Mouse (Mus musculus): ENCODE results near the gene Tmem141.

The Tmem141 gene

GRCm38 (mm10) chr2:25607761-25608622 lies 13.8 kb downstream of the Tmem141 start, which contains the start of gene Rabl6:
TSS of gene Rabl6 (minus strand) at chr2:25608521.
- DNase-seq (ENCODE audit: low spot score in 2 of 2): peak; percentile 84 to 89

GRCm38 (mm10) chr2:25602526-25602925 lies 19.3 kb downstream of the Tmem141 start:
- no peak for DNase-seq (ENCODE audit: low spot score in 2 of 2)

GRCm38 (mm10) chr2:25600037-25600436 lies 21.8 kb downstream of the Tmem141 start:
- no peak for DNase-seq (ENCODE audit: low spot score in 2 of 2)

DNA sequence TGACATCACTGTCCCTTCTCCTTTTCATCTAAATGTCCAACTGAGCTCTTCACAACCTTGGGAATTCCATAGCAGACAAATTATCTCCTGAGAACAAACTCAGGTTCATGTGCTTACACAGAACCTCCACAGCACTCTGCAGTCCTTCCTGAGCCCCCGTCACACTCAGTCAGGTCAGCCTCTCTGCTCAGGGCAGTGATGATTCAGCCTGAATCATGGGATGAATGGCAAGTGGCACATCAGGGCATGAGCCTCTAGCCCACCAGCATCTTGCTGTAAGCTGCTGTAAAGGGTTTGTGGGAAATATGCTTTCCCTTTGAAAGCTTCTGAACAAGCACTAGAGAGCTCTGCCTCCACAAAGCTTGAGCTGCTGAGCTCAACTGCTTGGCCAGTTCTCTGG lies 23.1 kb downstream of the Tmem141 start:
- no peak for DNase-seq (ENCODE audit: low spot score in 2 of 2)

DNA sequence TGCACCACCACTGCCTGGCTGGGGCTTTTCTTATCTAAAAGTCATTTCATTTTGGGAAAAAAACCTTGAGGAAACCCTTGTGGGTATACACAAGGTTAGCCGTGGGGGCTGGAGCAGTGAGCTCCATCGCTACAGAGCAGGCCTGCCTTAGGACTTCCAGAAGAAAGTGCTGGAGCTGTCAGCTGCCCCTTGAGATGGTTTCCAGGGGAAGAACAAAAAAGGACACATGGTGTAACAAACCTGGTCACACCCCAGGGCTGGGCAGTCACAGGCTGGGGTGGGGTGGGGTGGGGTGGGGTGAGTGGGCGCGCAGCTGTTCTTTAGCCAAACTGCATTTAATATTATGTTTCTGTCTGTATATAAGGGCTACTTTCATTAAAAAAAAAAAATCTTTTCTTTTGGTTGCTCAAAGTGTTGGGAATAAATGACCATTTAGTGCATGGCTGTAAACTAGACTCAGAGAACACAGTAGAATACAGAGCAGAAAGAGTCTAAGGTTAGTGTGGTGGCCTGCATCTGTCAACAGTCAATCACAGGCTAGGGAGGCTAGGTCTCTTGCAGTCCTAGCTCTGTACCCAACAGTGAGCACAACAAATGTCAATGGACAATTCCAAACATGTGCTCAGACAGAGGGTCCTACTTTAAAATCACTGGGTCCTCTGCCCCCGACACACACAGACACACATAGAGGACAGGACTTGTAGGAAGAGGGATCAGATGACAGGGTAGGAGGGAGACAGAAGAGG lies 24.9 kb downstream of the Tmem141 start:
- no peak for DNase-seq (ENCODE audit: low spot score in 2 of 2)

DNA sequence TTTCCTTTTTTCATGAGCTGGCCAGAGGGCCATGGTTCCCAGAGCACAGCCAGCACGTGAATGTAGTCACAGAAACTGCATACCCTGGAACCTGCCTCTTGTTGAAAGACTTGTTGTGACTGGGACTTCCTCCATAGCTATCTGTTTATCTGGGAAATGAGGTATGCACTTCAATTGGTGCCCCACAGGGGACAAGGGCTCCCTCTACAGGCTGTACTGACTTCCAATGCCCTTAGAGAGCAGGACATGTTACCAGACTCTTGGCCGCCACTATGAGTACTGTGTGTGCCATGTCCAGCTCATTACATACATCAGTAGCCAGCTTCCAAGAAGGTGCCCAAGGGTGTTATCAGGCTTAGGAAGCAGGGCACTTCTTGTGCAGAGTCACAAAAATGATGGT lies 29.9 kb downstream of the Tmem141 start:
- no peak for DNase-seq (ENCODE audit: low spot score in 2 of 2)

GRCm38 (mm10) chr2:25588227-25588907 lies 33.4 kb downstream of the Tmem141 start:
- no peak for DNase-seq (ENCODE audit: low spot score in 2 of 2)

- no peak for DNase-seq (ENCODE audit: low spot score in 2 of 2)
These were observed 34.5 kb downstream of the Tmem141 start for GRCm38 (mm10) chr2:25587290-25587689.

DNA sequence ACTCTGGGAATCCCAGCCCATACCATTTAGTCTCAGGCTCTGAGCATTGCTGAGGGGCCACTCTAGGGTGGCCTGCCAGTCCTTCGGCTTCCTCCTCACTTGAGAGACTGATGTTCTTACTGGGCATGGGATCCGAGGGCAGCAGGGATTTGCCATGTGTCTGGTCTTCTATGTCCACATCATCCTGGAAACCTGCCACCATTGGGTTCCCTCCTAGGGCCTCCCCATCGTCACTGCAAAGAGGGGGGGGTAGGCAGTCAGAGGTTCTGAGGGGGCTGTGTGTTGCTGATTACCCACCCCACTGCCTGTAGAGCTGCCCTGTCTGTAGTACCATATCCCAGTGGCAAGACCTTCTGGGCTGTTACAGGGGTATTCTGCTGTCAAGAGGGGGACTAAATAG lies 36.2 kb downstream of the Tmem141 start:
- no peak for DNase-seq (ENCODE audit: low spot score in 2 of 2)

DNA sequence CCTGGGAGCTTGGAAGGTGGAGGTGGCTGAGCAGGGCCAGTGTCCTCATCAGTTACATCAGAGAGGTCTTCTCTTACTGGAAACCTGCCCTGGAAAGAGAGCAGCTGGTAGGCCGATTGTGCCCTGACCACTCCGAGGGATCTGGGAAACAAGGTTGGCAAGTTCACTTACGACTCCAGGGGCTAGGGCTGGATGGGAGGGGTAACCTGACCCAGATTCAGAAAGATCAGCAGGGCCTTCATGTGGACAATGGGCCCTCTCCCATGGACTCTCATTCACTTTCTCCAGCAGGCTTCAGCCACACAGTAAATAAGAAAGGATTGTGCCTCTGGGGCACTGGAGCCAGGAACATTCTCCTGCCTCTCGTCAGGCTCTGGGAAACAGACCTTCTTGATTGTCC lies 36.9 kb downstream of the Tmem141 start:
- no peak for DNase-seq (ENCODE audit: low spot score in 2 of 2)

DNA sequence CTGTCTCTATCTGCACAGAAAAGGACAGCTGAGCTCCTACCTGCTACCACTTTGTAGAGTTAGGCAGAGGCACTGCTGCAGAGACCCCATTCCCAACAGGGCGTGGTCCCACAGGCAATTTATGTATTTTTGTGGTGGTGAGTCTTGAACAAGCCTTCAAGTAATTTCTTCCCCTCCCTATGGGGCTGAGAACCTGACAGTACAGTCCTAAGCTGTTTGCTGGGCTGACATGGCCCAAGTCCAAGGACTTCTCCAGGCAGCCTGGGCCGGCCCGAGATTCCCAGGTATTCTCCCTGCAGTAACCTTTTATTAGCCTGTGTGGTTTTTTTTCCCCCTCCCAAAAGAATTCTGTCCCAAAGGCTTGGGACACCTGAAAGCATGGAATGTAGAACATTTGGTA lies 37.7 kb downstream of the Tmem141 start:
- no peak for DNase-seq (ENCODE audit: low spot score in 2 of 2)

DNA sequence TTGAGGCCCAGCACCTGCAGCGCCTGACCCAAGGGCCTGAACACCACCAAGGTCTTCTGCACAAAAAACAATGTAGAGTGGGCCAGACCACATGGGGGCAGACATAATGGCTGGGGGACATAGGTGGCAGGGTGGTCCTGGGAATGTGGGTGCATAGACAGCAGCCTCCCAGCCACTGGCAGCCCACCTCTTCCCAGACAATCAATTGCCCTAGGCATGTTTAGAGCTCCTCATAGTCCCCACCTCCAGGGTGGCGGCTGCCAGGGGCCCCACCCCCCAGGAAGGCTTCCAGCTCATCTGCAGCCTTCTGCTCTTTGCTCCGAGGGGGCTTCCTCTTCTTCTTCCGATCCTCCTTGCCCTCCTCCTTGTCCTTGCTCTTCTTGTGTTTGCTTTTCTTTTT lies 38.2 kb downstream of the Tmem141 start:
- DNase-seq (ENCODE audit: low spot score in 2 of 2): no peak

DNA sequence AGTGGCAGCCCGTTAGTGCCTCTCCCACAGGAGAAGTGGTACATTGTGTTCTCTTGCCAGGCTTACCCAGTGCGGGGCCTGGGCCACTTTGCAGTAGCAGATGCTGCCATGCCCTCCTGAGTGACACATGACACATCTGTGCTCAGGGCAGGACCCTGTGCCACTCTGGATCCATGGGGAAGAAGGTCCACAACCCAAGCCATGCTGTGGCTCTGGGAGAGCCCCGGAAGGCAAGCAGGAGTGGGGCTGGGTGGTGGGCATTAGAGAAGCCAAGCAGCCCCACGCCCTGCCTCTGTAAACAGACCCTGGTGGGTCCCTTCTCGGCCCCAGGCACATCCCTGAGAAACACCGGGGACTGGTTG lies 38.7 kb downstream of the Tmem141 start:
- DNase-seq (ENCODE audit: low spot score in 2 of 2): no peak

GRCm38 (mm10) chr2:25582466-25583119 lies 39.2 kb downstream of the Tmem141 start:
- DNase-seq (ENCODE audit: low spot score in 2 of 2): no peak

DNA sequence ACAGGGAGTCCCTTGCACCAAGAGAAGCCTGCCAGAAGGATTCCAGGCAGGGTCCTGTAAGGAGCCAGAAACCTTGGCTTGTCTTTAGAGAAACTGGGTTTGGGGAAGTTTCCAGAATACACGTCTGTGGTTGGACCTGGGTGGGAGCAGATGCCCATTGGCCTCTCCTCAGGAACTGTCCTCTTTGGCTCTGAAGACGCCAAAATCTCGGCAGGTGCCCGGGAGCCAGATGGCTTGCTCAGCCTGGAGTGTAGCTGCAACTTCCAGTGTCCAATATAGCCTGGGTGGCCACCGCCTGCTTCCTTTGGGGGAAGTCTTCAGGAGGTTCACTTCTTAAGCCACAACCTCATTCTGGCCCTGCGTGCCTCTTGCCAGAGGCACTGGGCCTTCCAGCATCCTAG lies 39.9 kb downstream of the Tmem141 start:
- no peak for DNase-seq (ENCODE audit: low spot score in 2 of 2)

- peak in 1 of 2 experiments; percentile 56 for DNase-seq (ENCODE audit: low spot score in 2 of 2)
These were observed 40.4 kb downstream of the Tmem141 start, which contains the start of gene Ajm1 for GRCm38 (mm10) chr2:25581294-25581864. TSS of gene Ajm1 (minus strand) at chr2:25581757.

DNA sequence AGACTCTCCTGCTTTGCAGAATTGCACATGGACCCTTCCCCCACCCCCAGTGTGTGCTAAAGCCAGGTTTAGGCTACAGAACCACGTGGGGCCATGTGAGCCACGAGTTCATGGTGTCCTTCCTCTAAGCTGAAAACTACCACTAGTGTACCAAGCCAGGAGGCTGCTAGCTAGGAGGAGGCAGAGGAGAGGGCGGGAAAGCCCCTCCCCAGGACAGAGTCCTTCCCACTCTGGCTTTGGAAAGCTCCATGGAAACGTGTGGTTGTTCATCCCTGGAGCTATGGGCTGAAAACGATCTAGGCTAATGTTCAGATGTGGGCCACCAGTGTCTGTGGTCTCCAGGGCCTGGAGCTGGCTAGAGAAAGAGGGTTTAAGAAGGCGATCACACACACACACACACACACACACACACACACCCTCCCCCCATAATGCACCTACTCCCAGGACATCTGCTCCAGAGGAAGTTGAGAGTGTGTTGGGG lies 41.1 kb downstream of the Tmem141 start:
- DNase-seq (ENCODE audit: low spot score in 2 of 2): no peak

DNA sequence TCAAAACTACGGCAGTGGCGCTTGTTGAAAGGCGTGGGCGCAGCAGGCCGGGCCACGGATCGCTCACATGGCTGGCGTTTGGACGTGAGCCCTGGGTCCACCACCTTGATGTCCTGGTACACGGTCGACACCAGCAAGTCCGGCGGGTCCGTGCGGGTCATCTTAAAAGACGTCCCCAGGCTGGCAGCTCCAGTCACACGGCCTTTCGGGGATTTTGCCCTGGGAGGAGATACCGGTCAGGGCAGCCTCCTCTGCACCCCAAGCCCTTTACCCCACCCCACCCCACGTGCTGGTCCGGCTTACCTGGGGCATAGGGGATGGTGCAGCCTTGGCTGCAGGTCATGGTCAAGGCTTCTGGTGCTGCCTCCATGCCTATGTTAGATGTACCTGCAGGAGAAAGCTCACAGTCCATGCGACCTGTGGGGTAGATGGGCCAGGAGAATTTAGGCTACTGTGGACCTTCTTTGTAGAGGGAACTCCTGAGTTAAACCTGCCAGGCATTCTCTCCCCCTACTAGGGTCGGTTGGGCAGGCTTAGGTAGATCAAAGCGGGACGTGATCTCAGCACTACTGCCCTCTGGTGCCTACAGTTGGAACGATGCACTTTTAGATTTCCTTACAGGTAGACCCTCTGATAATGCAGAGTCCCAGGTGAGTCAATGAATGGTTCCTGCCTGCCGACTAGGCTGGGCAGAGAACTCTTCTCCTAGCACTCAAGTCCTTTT lies 41.9 kb downstream of the Tmem141 start:
- no peak for DNase-seq (ENCODE audit: low spot score in 2 of 2)

- no peak for DNase-seq (ENCODE audit: low spot score in 2 of 2)
These were observed 42.7 kb downstream of the Tmem141 start for GRCm38 (mm10) chr2:25578796-25579736.

Data from urinary bladder, postnatal 36 days (tissue).